Mouse (Mus musculus) small intestine, adult 2 months (tissue): ENCODE data around the gene Rybp.

Source experiments
- CTCF ChIP-seq: fragments of 200-500 bp; IDR thresholded peaks from 2 replicates; pipeline ENCODE4 v1.5.1; 2012; ENCODE audit warnings: low read depth, mild to moderate bottlenecking, control low read depth, inconsistent platforms, low read length, moderate library complexity, mixed read lengths; ENCODE audit not compliant: insufficient replicate concordance, insufficient read length; ENCODE audit errors: extremely low read depth
- POLR2A ChIP-seq: fragments of 200-500 bp; IDR thresholded peaks from 2 replicates; pipeline ENCODE4 v1.6.1; 2012; ENCODE audit warnings: low read depth, mild to moderate bottlenecking, control low read depth, inconsistent platforms, low read length, moderate library complexity

GRCm38 (mm10) chr6:100322561-100322960 is 35.3 kb upstream of the Rybp start:
- TF ChIP-seq CTCF (no peak), POLR2A (no peak)
